Mouse (Mus musculus) ES-Bruce4 (cell line): Measurements from ENCODE around the gene Nrp1.

Experiments
- CTCF ChIP-seq: IDR thresholded peaks from one replicate; pipeline ENCODE4 v1.8.1; 2011; ENCODE audit warnings: low read depth, low read length
- POLR2A ChIP-seq: IDR thresholded peaks from one replicate; pipeline ENCODE4 v1.8.1; 2011; ENCODE audit warnings: low read length; ENCODE audit not compliant: insufficient read depth

DNA sequence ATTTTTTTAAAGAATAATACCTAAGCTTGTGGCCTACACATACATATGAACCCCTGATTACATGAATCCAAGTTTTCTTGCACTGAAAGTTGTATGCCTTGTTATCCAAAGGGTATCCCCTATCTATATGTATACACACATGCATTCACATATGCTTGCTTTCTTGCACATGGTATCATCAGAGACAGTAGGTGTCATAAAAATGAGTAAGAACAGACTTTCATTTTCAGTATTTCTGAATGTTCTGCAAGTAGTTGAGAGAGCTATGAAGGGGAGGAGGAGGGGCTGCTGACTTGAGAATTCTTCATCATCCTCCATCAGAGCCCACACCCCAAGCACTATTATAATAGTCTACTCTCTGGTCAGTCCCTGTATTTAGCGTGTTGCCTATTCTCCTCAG is 62.0 kb downstream of the Nrp1 start:
- TF ChIP-seq POLR2A (no peak), CTCF (no peak)
